Mouse (Mus musculus) erythroblast, embryonic 14.5 days (primary cell): Measurements from ENCODE around the gene Znhit2. TPM values are rescaled to one million over a fixed set of nuclear protein-coding genes. Genes with fewer than 3 reads are reported as not detected.
A peak's percentile ranks its signal among the peaks of the same experiment; 100 is the strongest.

Source experiments
- H3K27me3 ChIP-seq: 2 replicates; pipeline ENCODE4 v1.6.1; 2012; ENCODE audit warnings: inconsistent platforms; ENCODE audit not compliant: control insufficient read depth
- H3K36me3 ChIP-seq: 2 replicates; pipeline ENCODE4 v1.6.1; 2012; ENCODE audit warnings: mild to moderate bottlenecking, inconsistent platforms; ENCODE audit not compliant: control insufficient read depth
- H3K4me1 ChIP-seq: 2 replicates; pipeline ENCODE4 v1.6.1; 2012; ENCODE audit warnings: inconsistent platforms; ENCODE audit not compliant: control insufficient read depth
- H3K4me3 ChIP-seq: replicated peaks from 2 replicates; pipeline ENCODE3; 2012; ENCODE audit warnings: moderate library complexity, mild to moderate bottlenecking, inconsistent platforms
- H3K9me3 ChIP-seq: 2 replicates; pipeline ENCODE4 v1.6.1; 2012; ENCODE audit warnings: low read length, inconsistent platforms, mixed read lengths; ENCODE audit not compliant: control insufficient read depth
- GATA1 ChIP-seq: IDR thresholded peaks from 2 replicates; pipeline ENCODE4 v1.6.1; 2012; ENCODE audit warnings: low read length, inconsistent platforms, mixed read lengths
- TAL1 ChIP-seq: IDR thresholded peaks from 3 replicates; pipeline ENCODE4 v1.6.1; 2012; ENCODE audit warnings: low read length, inconsistent platforms, mixed read lengths
- polyA plus RNA-seq: library from polyadenylated mRNA; stranded (reverse); fragments of >175 nt; gene quantifications from 2 replicates; pipeline ENCODE4 v1.2.3, GENCODE M21; 2012

The Znhit2 gene
- polyA plus RNA-seq, 1 experiment = 8.6 TPM

- TF ChIP-seq TAL1 (no peak), GATA1 (no peak)
- no peaks in the 10 kb centered on the region for H3K9me3 ChIP-seq
- H3K4me1 ChIP-seq = peaks cover 46% of the 10 kb centered on the region
- H3K4me3 ChIP-seq = peak within 1 kb of the TSS; percentile 71
- H3K36me3 ChIP-seq = peaks cover 55% of the 10 kb centered on the region
- no peaks in the 10 kb centered on the region for H3K27me3 ChIP-seq
Measured at GRCm38 (mm10) chr19:6067724-6068415, 6.9 kb downstream of the Znhit2 start, which contains the start of gene Tm7sf2. Gene Tm7sf2, minus strand, starts transcription at chr19:6068373.

DNA sequence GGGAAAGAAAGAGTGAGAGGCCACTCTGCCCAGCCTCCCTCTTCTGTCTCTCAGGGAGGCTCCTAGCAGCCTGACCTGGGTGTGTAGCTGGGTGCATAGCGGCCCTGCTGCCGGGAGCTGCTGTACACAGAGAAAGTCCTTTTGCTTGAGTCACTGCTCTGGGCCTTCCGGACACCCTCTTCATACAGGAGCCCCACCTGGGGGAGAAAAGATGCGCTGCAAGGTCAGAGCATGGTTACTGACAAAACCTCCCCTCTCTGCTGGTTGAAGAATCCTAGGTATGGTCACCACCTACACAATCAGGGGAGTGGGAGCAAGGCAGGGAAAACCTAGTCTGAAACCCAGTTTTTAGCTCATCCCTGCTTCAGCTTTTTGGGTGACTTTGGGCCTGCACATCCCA, 8.0 kb downstream of the Znhit2 start:
- H3K4me3 ChIP-seq = no peak overlapping the region
- TF ChIP-seq TAL1 (no peak), GATA1 (no peak)
- peaks cover 54% of the 10 kb centered on the region for H3K36me3 ChIP-seq
- H3K9me3 ChIP-seq = no peaks in the 10 kb centered on the region
- peaks cover 36% of the 10 kb centered on the region for H3K4me1 ChIP-seq
- no peaks in the 10 kb centered on the region for H3K27me3 ChIP-seq

DNA sequence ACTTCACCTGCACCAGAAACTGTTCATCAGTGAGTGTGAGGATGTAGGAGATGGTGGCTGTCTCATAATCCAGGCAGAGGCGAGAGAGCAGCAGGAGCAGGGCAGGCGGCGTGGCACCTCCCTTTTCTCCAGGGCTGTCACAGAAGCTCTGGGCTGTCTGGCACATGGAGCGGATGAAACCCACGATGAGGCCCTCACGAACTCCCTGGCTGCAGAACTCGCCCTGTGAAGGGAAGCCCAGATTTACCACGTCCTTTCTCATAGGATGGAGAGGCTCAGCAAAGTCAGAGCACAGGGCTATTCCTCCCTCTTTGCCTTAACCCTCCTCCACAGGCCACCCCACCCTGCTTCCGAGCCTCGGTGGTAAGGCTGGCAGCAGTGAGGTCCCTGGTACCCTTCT, 8.9 kb downstream of the Znhit2 start:
- H3K27me3 ChIP-seq = no peaks in the 10 kb centered on the region
- no peak for TF ChIP-seq TAL1
- no peak for TF ChIP-seq GATA1
- H3K4me1 ChIP-seq = peaks cover 36% of the 10 kb centered on the region
- no peak overlapping the region for H3K4me3 ChIP-seq
- H3K9me3 ChIP-seq = no peaks in the 10 kb centered on the region
- peaks cover 59% of the 10 kb centered on the region for H3K36me3 ChIP-seq

GRCm38 (mm10) chr19:6070571-6071250, 9.7 kb downstream of the Znhit2 start:
- peaks cover 41% of the 10 kb centered on the region for H3K4me1 ChIP-seq
- no peaks in the 10 kb centered on the region for H3K27me3 ChIP-seq
- H3K4me3 ChIP-seq = no peak overlapping the region
- peaks cover 63% of the 10 kb centered on the region for H3K36me3 ChIP-seq
- H3K9me3 ChIP-seq = no peaks in the 10 kb centered on the region
- TF ChIP-seq GATA1 (no peak), TAL1 (no peak)

GRCm38 (mm10) chr19:6071261-6071660, 10.3 kb downstream of the Znhit2 start:
- Histone ChIP-seq H3K36me3 (peaks cover 64% of the 10 kb centered on the region), H3K4me1 (peaks cover 45% of the 10 kb centered on the region)

GRCm38 (mm10) chr19:6073889-6074288, 12.9 kb downstream of the Znhit2 start:
- peaks cover 36% of the 10 kb centered on the region for H3K4me1 ChIP-seq
- no peaks in the 10 kb centered on the region for H3K27me3 ChIP-seq
- TF ChIP-seq GATA1 (no peak), TAL1 (no peak)
- H3K4me3 ChIP-seq = no peak overlapping the region
- H3K9me3 ChIP-seq = no peaks in the 10 kb centered on the region
- peaks cover 55% of the 10 kb centered on the region for H3K36me3 ChIP-seq

More at GRCm38 (mm10) chr19:6071261-6071660, 10.3 kb downstream of the Znhit2 start:
- Histone ChIP-seq H3K27me3 (no peaks in the 10 kb centered on the region), H3K9me3 (no peaks in the 10 kb centered on the region), H3K4me3 (no peak overlapping the region)
- no peak for TF ChIP-seq TAL1
- no peak for TF ChIP-seq GATA1

GRCm38 (mm10) chr19:6076564-6077393, 15.8 kb downstream of the Znhit2 start, which contains the start of gene Vps51:
Gene Vps51, minus strand, starts transcription at chr19:6077231.
- Histone ChIP-seq H3K36me3 (peaks cover 46% of the 10 kb centered on the region), H3K4me1 (peaks cover 30% of the 10 kb centered on the region), H3K27me3 (no peaks in the 10 kb centered on the region), H3K9me3 (no peaks in the 10 kb centered on the region), H3K4me3 (peak within 1 kb of the TSS; percentile 76)
- TF ChIP-seq TAL1 (no peak), GATA1 (no peak)

DNA sequence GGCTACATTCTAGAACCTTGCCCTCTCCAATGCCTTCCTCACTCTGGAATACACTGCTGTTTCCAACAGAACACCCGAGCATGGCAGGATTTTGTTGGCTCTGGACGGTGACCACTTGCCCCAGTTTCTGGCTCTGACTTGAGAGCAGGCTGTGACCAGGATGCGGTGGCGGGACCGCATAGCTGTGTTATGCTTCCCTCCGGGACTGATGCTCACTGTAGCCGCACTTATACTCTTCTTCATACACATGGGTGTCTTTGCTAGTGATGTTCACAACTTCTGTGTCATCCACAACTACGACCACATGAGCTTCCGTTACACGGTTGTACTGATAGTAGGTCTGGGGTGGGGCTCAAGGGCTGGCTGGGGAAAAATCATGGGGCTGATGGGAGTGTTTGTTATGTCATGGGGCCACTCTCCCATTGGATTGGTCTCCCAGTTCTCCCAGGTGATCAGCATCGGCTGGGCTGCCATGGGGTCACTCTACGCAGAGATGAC, 19.0 kb downstream of the Znhit2 start, which contains the start of gene Tmem262:
Gene Tmem262, plus strand, starts transcription at position 51 of the 498 bp plus-strand sequence.
- H3K4me1 ChIP-seq = peaks cover 40% of the 10 kb centered on the region
- H3K4me3 ChIP-seq = no peak within 1 kb of the TSS
- no peaks in the 10 kb centered on the region for H3K9me3 ChIP-seq
- peaks cover 46% of the 10 kb centered on the region for H3K36me3 ChIP-seq
- H3K27me3 ChIP-seq = no peaks in the 10 kb centered on the region
- TF ChIP-seq GATA1 (no peak), TAL1 (no peak)

DNA sequence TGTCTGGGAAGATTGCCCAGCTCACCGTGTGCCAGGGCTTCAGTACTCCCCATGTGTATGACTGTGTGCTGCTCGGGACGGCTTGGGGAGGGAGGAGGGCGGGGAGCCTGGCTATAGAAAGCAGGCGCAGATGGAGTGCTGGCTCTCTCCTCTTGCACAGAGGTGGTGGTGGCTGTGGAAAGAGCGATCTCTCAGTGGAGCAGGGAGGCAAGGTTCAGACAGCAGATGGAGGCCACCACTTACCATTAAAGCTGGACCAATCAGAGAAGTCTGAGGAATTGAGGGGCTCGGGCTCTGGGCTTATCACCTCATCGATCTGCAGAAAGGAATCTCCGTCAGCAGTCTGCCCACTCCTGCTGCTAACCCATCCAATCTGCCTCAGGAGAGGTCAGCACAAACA, 21.2 kb downstream of the Znhit2 start, which contains the start of gene Gm28374:
Gene Gm28374, minus strand, starts transcription at position 101 of the 400 bp plus-strand sequence.
- TF ChIP-seq GATA1 = no peak
- no peak for TF ChIP-seq TAL1
- Histone ChIP-seq H3K4me3 (no peak within 1 kb of the TSS), H3K9me3 (no peaks in the 10 kb centered on the region), H3K4me1 (peaks cover 39% of the 10 kb centered on the region), H3K27me3 (no peaks in the 10 kb centered on the region), H3K36me3 (peaks cover 57% of the 10 kb centered on the region)
